Mouse (Mus musculus) inflammation-experienced regulatory T-cells, adult 6 months (primary cell): ENCODE results near the gene Kpna2. TPM values are rescaled to one million over a fixed set of nuclear protein-coding genes. Genes with fewer than 3 reads are reported as not detected.
"Not testable (repeated sequence)": the region's sequence is repeated elsewhere in the genome, so short reads cannot be mapped to it uniquely, and the experiment has no call there.

Experiments used
- ATAC-seq: one replicate; pipeline ENCODE4 v1.8.0; 2017
- polyA plus RNA-seq, 3 experiments: library from polyadenylated mRNA; unstranded; fragments of 100-300 nt; shearing (Covaris generic); gene quantifications; one replicate each; pipeline ENCODE4 v1.2.1; 2017

Kpna2 gene
- 100 to 1,000 TPM; 112 to 274 (median 131) TPM for polyA plus RNA-seq

GRCm38 (mm10) chr11:106999151-106999948 lies at the start of gene Kpna2:
Gene Kpna2 (minus strand): TSS chr11:106999541.
- peak; percentile 95 for ATAC-seq

GRCm38 (mm10) chr11:107046766-107047620 lies 47.7 kb upstream of the Kpna2 start:
- ATAC-seq: no peak

GRCm38 (mm10) chr11:107045546-107045945 lies 46.2 kb upstream of the Kpna2 start:
- ATAC-seq: no peak

GRCm38 (mm10) chr11:107044321-107044720 lies 45.0 kb upstream of the Kpna2 start:
- ATAC-seq: peak; percentile 67

GRCm38 (mm10) chr11:107043361-107043760 lies 44.0 kb upstream of the Kpna2 start:
- ATAC-seq: no peak

- ATAC-seq: no peak
Observed at GRCm38 (mm10) chr11:107041396-107041795, 42.1 kb upstream of the Kpna2 start.

GRCm38 (mm10) chr11:107039417-107039816 lies 40.1 kb upstream of the Kpna2 start:
- no peak for ATAC-seq

- ATAC-seq: no peak
Observed at GRCm38 (mm10) chr11:107034085-107034810, 34.9 kb upstream of the Kpna2 start.

- no peak for ATAC-seq
Observed at GRCm38 (mm10) chr11:107031635-107032034, 32.3 kb upstream of the Kpna2 start.

GRCm38 (mm10) chr11:107029536-107029935 lies 30.2 kb upstream of the Kpna2 start:
- ATAC-seq: no peak

- ATAC-seq: no peak
Observed at GRCm38 (mm10) chr11:107028754-107029153, 29.4 kb upstream of the Kpna2 start.

- peak; percentile 5 for ATAC-seq
Observed at GRCm38 (mm10) chr11:107028275-107028618, 28.9 kb upstream of the Kpna2 start.

GRCm38 (mm10) chr11:107027431-107028274 lies 28.3 kb upstream of the Kpna2 start:
- peak; percentile 75 for ATAC-seq

GRCm38 (mm10) chr11:107026554-107027430 lies 27.5 kb upstream of the Kpna2 start:
- ATAC-seq: no peak

- peak; percentile 17 for ATAC-seq
Observed at GRCm38 (mm10) chr11:107025411-107026321, 26.3 kb upstream of the Kpna2 start, which contains the start of gene 1810010H24Rik. Gene 1810010H24Rik (plus strand): TSS chr11:107025681.

- ATAC-seq: no peak
Observed at GRCm38 (mm10) chr11:107024406-107024805, 25.1 kb upstream of the Kpna2 start.

GRCm38 (mm10) chr11:107022050-107022683 lies 22.8 kb upstream of the Kpna2 start:
- ATAC-seq: no peak

GRCm38 (mm10) chr11:107019722-107020121 lies 20.4 kb upstream of the Kpna2 start:
- not testable (repeated sequence) for ATAC-seq

- no peak for ATAC-seq
Observed at GRCm38 (mm10) chr11:107019318-107019717, 20.0 kb upstream of the Kpna2 start.
